Mouse (Mus musculus): Measurements from ENCODE around the gene Spats1. TPM values are rescaled to one million over a fixed set of nuclear protein-coding genes. Genes with fewer than 3 reads are reported as not detected.

Spats1 gene
- polyA plus RNA-seq (2012; rRNA removed) = 0.10 TPM in 1 of 2 replicates, not detected in the other

GRCm38 (mm10) chr17:45474669-45475465 lies at the start of gene Spats1:
Gene Spats1, minus strand, starts transcription at chr17:45475415.

DNA sequence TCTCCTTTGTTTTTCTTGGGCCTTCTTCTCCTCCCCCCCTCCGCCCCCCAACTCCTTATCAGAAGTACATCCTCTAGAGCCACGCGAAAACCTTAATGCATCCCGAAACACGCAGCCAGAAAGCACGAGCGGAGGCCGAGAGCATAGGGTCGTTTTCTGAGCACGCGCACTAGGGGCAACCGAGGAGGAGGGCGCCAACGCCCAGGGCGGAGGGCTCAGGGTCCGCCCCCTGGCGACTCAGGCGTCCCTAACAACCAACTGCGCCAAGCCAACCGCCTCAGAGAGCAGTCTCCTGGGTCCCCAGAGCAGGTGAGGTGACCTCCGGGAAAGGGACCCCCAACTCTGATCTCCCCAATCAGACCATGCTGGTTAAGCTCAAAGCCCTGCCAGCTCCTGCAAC lies 48.0 kb upstream of the Spats1 start, which contains the start of gene Tcte1:
TSS of gene Tcte1 (plus strand) at position 172 of the 400 bp plus-strand sequence.

GRCm38 (mm10) chr17:45506700-45507189 lies 31.5 kb upstream of the Spats1 start, which contains the start of gene Aars2:
Gene Aars2, plus strand, starts transcription at chr17:45506841.

DNA sequence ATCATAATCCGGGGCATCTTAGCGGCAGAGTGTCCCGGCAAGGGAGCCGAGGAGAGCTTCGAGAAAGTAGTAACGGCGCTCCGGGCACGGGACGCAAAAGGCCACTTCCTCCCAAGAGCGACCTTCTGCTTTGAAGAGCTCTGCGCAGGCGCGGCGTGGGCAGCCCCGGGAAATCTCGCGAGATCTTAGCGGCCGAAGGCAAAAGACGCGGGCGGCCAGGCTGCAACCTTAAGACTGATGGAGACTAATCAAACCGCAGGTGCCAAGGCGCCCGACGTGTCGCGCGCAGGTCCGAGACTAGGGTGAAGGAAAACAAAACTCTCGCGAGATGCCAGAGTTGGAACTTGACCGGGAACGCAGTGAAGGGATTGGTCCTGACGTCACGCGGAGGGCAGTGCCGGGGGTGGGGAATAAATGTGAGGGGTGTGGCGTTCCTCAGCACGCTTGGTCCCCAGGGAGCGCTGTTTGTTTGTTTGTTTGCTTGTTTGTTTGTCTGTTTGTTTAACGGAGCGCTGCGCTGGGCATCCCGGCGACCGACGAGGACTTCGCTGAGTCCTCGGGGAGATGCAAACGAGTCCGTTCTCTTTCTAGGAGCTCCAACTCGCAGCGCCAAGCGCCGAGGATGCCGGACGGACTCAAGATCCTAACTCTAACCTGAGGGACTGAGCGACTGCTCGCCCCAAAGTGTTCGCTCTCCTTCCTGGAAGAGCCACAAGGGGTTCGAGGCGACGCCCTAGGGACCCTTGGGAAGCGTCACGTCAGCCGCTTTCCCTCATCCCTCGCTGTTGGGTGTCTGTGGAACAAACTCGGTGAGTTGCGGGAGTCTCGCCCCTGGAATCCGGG lies 41.6 kb downstream of the Spats1 start, which contains the start of gene Cdc5l:
TSS of gene Cdc5l (minus strand) at position 319 of the 843 bp plus-strand sequence.

Other genes with a start within 250 kb of the Spats1 start
- gene Cdc5l, start 41.7 kb downstream of the Spats1 start, polyA plus RNA-seq (2012; rRNA removed) = 5.3 and 6.6 TPM in 2 replicates
- 22.8 and 27.8 TPM in 2 replicates for gene Aars2, start 31.4 kb upstream of the Spats1 start, polyA plus RNA-seq (2012; rRNA removed)
- 0.05 and 0.07 TPM in 2 replicates for gene Tcte1, start 48.0 kb upstream of the Spats1 start, polyA plus RNA-seq (2012; rRNA removed)
- 0.98 and 1.2 TPM in 2 replicates for gene Tmem151b, start 74.3 kb upstream of the Spats1 start, polyA plus RNA-seq (2012; rRNA removed)
- 7.2 and 7.6 TPM in 2 replicates for gene Nfkbie, start 80.3 kb upstream of the Spats1 start, polyA plus RNA-seq (2012; rRNA removed)
- 248 and 269 TPM in 2 replicates for gene Slc35b2, start 88.5 kb upstream of the Spats1 start, polyA plus RNA-seq (2012; rRNA removed)
- gene Hsp90ab1, start 97.9 kb upstream of the Spats1 start, polyA plus RNA-seq (2012; rRNA removed) = 224 and 250 TPM in 2 replicates
- gene Slc29a1, start 124.2 kb upstream of the Spats1 start, polyA plus RNA-seq (2012; rRNA removed) = 89.4 and 90.9 TPM in 2 replicates
- gene Mymx, start 126.7 kb upstream of the Spats1 start, polyA plus RNA-seq (2012; rRNA removed) = not detected in 2 replicates
- gene Capn11, start 183.9 kb upstream of the Spats1 start, polyA plus RNA-seq (2012; rRNA removed) = not detected in 2 replicates
- 218 and 256 TPM in 2 replicates for gene Mrpl14, start 210.9 kb upstream of the Spats1 start, polyA plus RNA-seq (2012; rRNA removed)
- gene Tmem63b, start 211.5 kb upstream of the Spats1 start, polyA plus RNA-seq (2012; rRNA removed) = 120 and 148 TPM in 2 replicates